Comparison of ENCODE assay signal across 14 mouse cellular contexts in genomic region chr19:55509618-55510017, GRCm38 (mm10).
A peak's percentile ranks its signal among the peaks of the same experiment; 100 is the strongest.
DNase-seq lines count a peak whose midpoint lies in the region; ATAC-seq lines count a peak whose summit lies in the region.
"Had no signal": no experiment of that assay in that cellular context is flagged by ENCODE, and none has a peak within 500 bp of the region (broad histone marks: within the 10 kb centered on the region; RNA-seq: fewer than 3 reads in every experiment).

No protein-coding gene starts in this region.

- peak; percentile 51 to 66 for DNase-seq in left cerebral cortex, adult 18-20 months (ENCODE audit: low spot score in 2 of 2)
- no peak for DNase-seq in left cerebral cortex, adult 11 months (ENCODE audit: low spot score)
- DNase-seq in layer of hippocampus, adult 8-10 months (ENCODE audit: low spot score in 2 of 2) = peak; percentile 52 to 66
- DNase-seq in left cerebral cortex, postnatal 36 days (ENCODE audit: low spot score in 2 of 2) = peak; percentile 38 to 40
- peak; percentile 16 for DNase-seq in right cerebral cortex, postnatal 4 days
- no peak for DNase-seq in adrenal gland, adult 18-20 months (ENCODE audit: low spot score in 2 of 2)
- DNase-seq: adrenal gland, postnatal 25 days; cerebellum, adult 8-10 months had no signal

- H3K4me2 ChIP-seq in hindbrain, embryonic 13.5 days = no peak overlapping the region
- H3K4me2 ChIP-seq: liver, embryonic 12.5 days; lung, embryonic 15.5 days; midbrain, embryonic 12.5 days had no signal

- H3K9ac ChIP-seq in hindbrain, embryonic 13.5 days = no peak overlapping the region
- H3K9ac ChIP-seq: liver, embryonic 12.5 days; lung, embryonic 15.5 days; midbrain, embryonic 12.5 days had no signal

- H3K27me3 ChIP-seq in hindbrain, embryonic 13.5 days = 0 out of 2 replicates have a peak, but pooled peaks cover 3% of the 10 kb centered on the region
- H3K27me3 ChIP-seq: liver, embryonic 12.5 days; lung, embryonic 15.5 days; midbrain, embryonic 12.5 days; Patski had no signal

- no peaks in the 10 kb centered on the region for H3K4me1 ChIP-seq in hindbrain, embryonic 13.5 days (replicated peaks)
- H3K4me1 ChIP-seq: liver, embryonic 12.5 days; lung, embryonic 15.5 days; midbrain, embryonic 12.5 days had no signal

- intact Hi-C loops in left cerebral cortex, postnatal 36 days (cut with DNase I) = no loop called here

- H3K27ac ChIP-seq in hindbrain, embryonic 13.5 days = no peak overlapping the region
- H3K27ac ChIP-seq: liver, embryonic 12.5 days; lung, embryonic 15.5 days; midbrain, embryonic 12.5 days had no signal

- no peak overlapping the region for H3K4me3 ChIP-seq in hindbrain, embryonic 13.5 days
- H3K4me3 ChIP-seq: liver, embryonic 12.5 days; lung, embryonic 15.5 days; midbrain, embryonic 12.5 days had no signal

- ATAC-seq in hindbrain, embryonic 13.5 days (ENCODE audit: low FRiP score) = no peak
- ATAC-seq: activated CD4-positive, CD25-positive, alpha-beta regulatory T cell, adult 4 months; liver, embryonic 12.5 days; Patski had no signal

- no peaks in the 10 kb centered on the region for H3K9me3 ChIP-seq in hindbrain, embryonic 13.5 days
- H3K9me3 ChIP-seq: liver, embryonic 12.5 days; lung, embryonic 15.5 days; midbrain, embryonic 12.5 days had no signal

- no peaks in the 10 kb centered on the region for H3K36me3 ChIP-seq in hindbrain, embryonic 13.5 days
- H3K36me3 ChIP-seq: lung, embryonic 15.5 days had no signal

- WGBS in hindbrain, embryonic 13.5 days = 98% methylated on average over 8 of the region's 8 CpGs

Comparison
In these comparisons a context has a peak if more than half of its experiments do, and no peak if none do; other contexts are left out.
1. DNase-seq: peak in left cerebral cortex, adult 18-20 months (2 of 2), layer of hippocampus, adult 8-10 months (2 of 2), left cerebral cortex, postnatal 36 days (2 of 2) and right cerebral cortex, postnatal 4 days (single experiment); none in left cerebral cortex, adult 11 months (single experiment) and adrenal gland, adult 18-20 months (0 of 2).